Mouse (Mus musculus) CH12.LX (cell line): ENCODE data around the gene Mfrp.

Experiments
- BHLHE40 ChIP-seq: IDR thresholded peaks from 2 replicates; pipeline ENCODE4 v1.6.1; 2011; ENCODE audit warnings: mild to moderate bottlenecking, low read depth, low read length, improper control_type of control experiment
- CTCF ChIP-seq, 2 experiments: IDR thresholded peaks in 1 of 2; conservative IDR thresholded peaks in 1 of 2; 2 replicates each; pipeline ENCODE4 v1.5.1; 2011 to 2012; ENCODE audit warnings: low read depth in 2 of 2, low read length in 2 of 2, improper control_type of control experiment in 1 of 2, inconsistent platforms in 1 of 2, mild to moderate bottlenecking in 1 of 2, moderate library complexity in 1 of 2
- E2F4 ChIP-seq: IDR thresholded peaks from 2 replicates; pipeline ENCODE4 v1.6.1; 2011; ENCODE audit warnings: low read depth, low read length, improper control_type of control experiment; ENCODE audit not compliant: insufficient replicate concordance
- NRF1 ChIP-seq: IDR thresholded peaks from 2 replicates; pipeline ENCODE4 v1.6.1; 2014; ENCODE audit warnings: low read depth, mild to moderate bottlenecking, inconsistent platforms, low read length, improper control_type of control experiment, moderate library complexity

DNA sequence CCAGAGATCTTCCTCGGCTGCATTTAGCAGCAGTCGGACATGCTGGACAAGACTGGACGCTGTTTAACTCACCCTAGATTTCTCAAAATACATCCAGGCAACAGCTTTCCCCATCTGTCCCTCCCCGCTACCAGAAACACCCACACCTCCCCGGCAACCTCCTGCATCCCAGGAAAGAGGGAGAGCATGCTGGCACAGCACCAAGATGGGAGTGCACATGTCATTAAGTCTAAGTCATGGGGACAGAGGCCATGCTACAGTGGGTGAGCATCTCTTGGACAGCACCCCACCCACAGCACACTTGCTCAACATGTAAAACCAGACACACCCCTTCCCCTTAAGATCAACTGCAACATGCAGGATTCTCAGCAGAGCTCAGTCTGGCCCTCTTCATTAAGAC, 20.6 kb upstream of the Mfrp start:
- no peak for TF ChIP-seq BHLHE40
- no peak for TF ChIP-seq E2F4
- no peak for TF ChIP-seq NRF1
- TF ChIP-seq CTCF (conservative IDR thresholded peaks at IDR 0.05 in 1 of 2, IDR thresholded peaks at IDR 0.05 in 1 of 2; ENCODE audit: low read depth in 2 of 2, low read length in 2 of 2) = no peak
